Mouse (Mus musculus): ENCODE measurements around the gene Dnaaf1. TPM values are rescaled to one million over a fixed set of nuclear protein-coding genes. Genes with fewer than 3 reads are reported as not detected.

Gene Dnaaf1
- total RNA-seq, 4 experiments from 2014 or later: not detected

DNA sequence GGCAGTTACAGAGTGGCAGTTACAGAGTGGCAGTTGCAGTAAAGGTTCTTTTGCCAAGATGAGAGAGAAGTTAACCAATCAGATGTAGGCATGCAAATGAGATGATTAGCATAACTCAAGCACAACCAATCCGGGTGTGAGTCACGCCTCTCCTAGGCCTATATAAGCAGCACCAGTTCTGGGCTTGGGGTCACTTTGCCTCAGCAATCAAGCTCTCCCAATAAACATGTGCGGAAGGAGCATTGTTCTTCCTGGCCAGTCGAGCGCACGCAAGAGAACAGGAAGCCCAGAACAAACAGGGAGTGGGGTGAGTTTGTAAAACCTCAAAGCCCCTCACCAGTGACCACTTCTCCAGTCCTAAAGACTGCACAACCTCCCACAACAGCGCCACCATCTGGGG lies 71.8 kb downstream of the Dnaaf1 start:
- DNase-seq (ENCODE audit: low spot score in 2 of 2): no peak

Other genes with a start within 250 kb of the Dnaaf1 start
- gene Hsbp1, start 230.7 kb upstream of the Dnaaf1 start, total RNA-seq (2022): 100 to 1,000 TPM; 133 to 148 (median 143) TPM
- gene Mlycd, start 180.4 kb upstream of the Dnaaf1 start, total RNA-seq (2022): 100 to 1,000 TPM in 1 of 4 experiments, 10 to 100 TPM in 3; 83.6 to 123 (median 95.6) TPM
- gene Osgin1, start 141.1 kb upstream of the Dnaaf1 start, total RNA-seq (2022): 10 to 100 TPM in 2 of 4 experiments, 1 to 10 TPM in 2; 5.9 to 19.9 (median 10.1) TPM
- gene Necab2, start 128.5 kb upstream of the Dnaaf1 start, total RNA-seq (2022): under 1 TPM in 1 of 4 experiments, not detected in 3; 0.22 TPM
- gene Slc38a8, start 73.5 kb upstream of the Dnaaf1 start, total RNA-seq (2022): not detected
- gene Mbtps1, start 16.5 kb upstream of the Dnaaf1 start, total RNA-seq (2022): 10 to 100 TPM; 18.1 to 24.4 (median 22.5) TPM
- 10 to 100 TPM; 16.1 to 21.1 (median 17.4) TPM for gene Hsdl1, start 52 bp upstream of the Dnaaf1 start, total RNA-seq (2022)
- 1 to 10 TPM; 5.2 to 8.0 (median 6.9) TPM for gene Taf1c, start 30.0 kb downstream of the Dnaaf1 start, total RNA-seq (2022)
- not detected for gene Adad2, start 37.5 kb downstream of the Dnaaf1 start, total RNA-seq (2022)
- gene Kcng4, start 60.4 kb downstream of the Dnaaf1 start, total RNA-seq (2022): 10 to 100 TPM in 3 of 4 experiments, 1 to 10 TPM in 1; 8.3 to 22.8 (median 16.5) TPM
- gene Wfdc1, start 91.1 kb downstream of the Dnaaf1 start, total RNA-seq (2022): 10 to 100 TPM; 63.4 to 89.3 (median 75.2) TPM
- gene Atp2c2, start 124.8 kb downstream of the Dnaaf1 start, total RNA-seq (2022): not detected
- gene Tldc1, start 203.2 kb downstream of the Dnaaf1 start, total RNA-seq (2022): 1 to 10 TPM; 2.9 to 4.8 (median 3.8) TPM

Data from gastrocnemius, adult 8-10 months (tissue).